Mouse (Mus musculus): ENCODE measurements around the gene Troap.
A peak's percentile ranks its signal among the peaks of the same experiment; 100 is the strongest.

Gene Troap

GRCm38 (mm10) chr15:99087253-99088075, 13.1 kb downstream of the Troap start, which contains the start of gene C1ql4:
Gene C1ql4 (minus strand): TSS chr15:99087817.
- peak; percentile 63 for DNase-seq

- peak; percentile 88 for DNase-seq
Observed at GRCm38 (mm10) chr15:99088292-99088691, 13.9 kb downstream of the Troap start.

GRCm38 (mm10) chr15:99089069-99089468, 14.7 kb downstream of the Troap start:
- no peak for DNase-seq

- DNase-seq, result no peak
Observed at GRCm38 (mm10) chr15:99092870-99093269, 18.5 kb downstream of the Troap start, which contains the start of gene Dnajc22. Gene Dnajc22 (plus strand): TSS chr15:99093170.

GRCm38 (mm10) chr15:99093291-99094258, 19.2 kb downstream of the Troap start:
- no peak for DNase-seq

GRCm38 (mm10) chr15:99094631-99095270, 20.4 kb downstream of the Troap start:
- no peak for DNase-seq

GRCm38 (mm10) chr15:99095356-99095755, 21.0 kb downstream of the Troap start:
- DNase-seq, result no peak

GRCm38 (mm10) chr15:99096061-99096793, 21.9 kb downstream of the Troap start:
- DNase-seq, result no peak

GRCm38 (mm10) chr15:99096831-99097500, 22.6 kb downstream of the Troap start:
- no peak for DNase-seq

- no peak for DNase-seq
Observed at GRCm38 (mm10) chr15:99097840-99098492, 23.6 kb downstream of the Troap start.

- no peak for DNase-seq
Observed at GRCm38 (mm10) chr15:99098493-99098861, 24.1 kb downstream of the Troap start.

GRCm38 (mm10) chr15:99099139-99099556, 24.8 kb downstream of the Troap start:
- DNase-seq, result peak; percentile 48

GRCm38 (mm10) chr15:99099984-99100383, 25.6 kb downstream of the Troap start:
- DNase-seq, result no peak

GRCm38 (mm10) chr15:99105238-99105637, 30.9 kb downstream of the Troap start:
- DNase-seq, result no peak

GRCm38 (mm10) chr15:99107866-99108265, 33.5 kb downstream of the Troap start:
- DNase-seq, result no peak

- DNase-seq, result no peak
Observed at GRCm38 (mm10) chr15:99111139-99111538, 36.8 kb downstream of the Troap start.

- DNase-seq, result no peak
Observed at GRCm38 (mm10) chr15:99111809-99112208, 37.4 kb downstream of the Troap start.

GRCm38 (mm10) chr15:99112843-99113395, 38.5 kb downstream of the Troap start:
- no peak for DNase-seq

GRCm38 (mm10) chr15:99113396-99113975, 39.1 kb downstream of the Troap start:
- DNase-seq, result peak; percentile 27

- DNase-seq, result no peak
Observed at GRCm38 (mm10) chr15:99114312-99115064, 40.1 kb downstream of the Troap start.
